Mouse (Mus musculus): ENCODE data around the gene 1700020A23Rik.

The 1700020A23Rik gene

GRCm38 (mm10) chr2:130411558-130412495 is 6.8 kb downstream of the 1700020A23Rik start:
- no peak for DNase-seq (ENCODE audit: low read depth, low spot score)

- no peak for DNase-seq (ENCODE audit: low read depth, low spot score)
Observed at GRCm38 (mm10) chr2:130412775-130413174, 7.7 kb downstream of the 1700020A23Rik start.

GRCm38 (mm10) chr2:130414094-130414856 is 9.2 kb downstream of the 1700020A23Rik start:
- no peak for DNase-seq (ENCODE audit: low read depth, low spot score)

GRCm38 (mm10) chr2:130421781-130422620 is 16.9 kb downstream of the 1700020A23Rik start:
- DNase-seq (ENCODE audit: low read depth, low spot score): no peak

- peak; percentile 54 for DNase-seq (ENCODE audit: low read depth, low spot score)
Observed at GRCm38 (mm10) chr2:130423397-130424125, 18.5 kb downstream of the 1700020A23Rik start.

- DNase-seq (ENCODE audit: low read depth, low spot score): peak; percentile 87
Observed at GRCm38 (mm10) chr2:130424126-130424853, 19.2 kb downstream of the 1700020A23Rik start, which contains the start of the genes Vps16 and Pced1a. Gene Vps16 (plus strand): TSS chr2:130424339. Gene Pced1a (minus strand): TSS chr2:130424701.

- no peak for DNase-seq (ENCODE audit: low read depth, low spot score)
Observed at GRCm38 (mm10) chr2:130425112-130425511, 20.1 kb downstream of the 1700020A23Rik start.

GRCm38 (mm10) chr2:130429851-130430250 is 24.8 kb downstream of the 1700020A23Rik start:
- no peak for DNase-seq (ENCODE audit: low read depth, low spot score)

- no peak for DNase-seq (ENCODE audit: low read depth, low spot score)
Observed at GRCm38 (mm10) chr2:130430484-130430883, 25.4 kb downstream of the 1700020A23Rik start.

GRCm38 (mm10) chr2:130432157-130432556 is 27.1 kb downstream of the 1700020A23Rik start:
- no peak for DNase-seq (ENCODE audit: low read depth, low spot score)

GRCm38 (mm10) chr2:130433152-130433551 is 28.1 kb downstream of the 1700020A23Rik start:
- DNase-seq (ENCODE audit: low read depth, low spot score): no peak

GRCm38 (mm10) chr2:130436769-130437168 is 31.7 kb downstream of the 1700020A23Rik start:
- no peak for DNase-seq (ENCODE audit: low read depth, low spot score)

GRCm38 (mm10) chr2:130438861-130439260 is 33.8 kb downstream of the 1700020A23Rik start:
- DNase-seq (ENCODE audit: low read depth, low spot score): no peak

GRCm38 (mm10) chr2:130439840-130440480 is 34.9 kb downstream of the 1700020A23Rik start:
- no peak for DNase-seq (ENCODE audit: low read depth, low spot score)

GRCm38 (mm10) chr2:130442162-130442561 is 37.1 kb downstream of the 1700020A23Rik start:
- DNase-seq (ENCODE audit: low read depth, low spot score): no peak

- DNase-seq (ENCODE audit: low read depth, low spot score): no peak
Observed at GRCm38 (mm10) chr2:130448449-130448848, 43.4 kb downstream of the 1700020A23Rik start.

- no peak for DNase-seq (ENCODE audit: low read depth, low spot score)
Observed at GRCm38 (mm10) chr2:130449021-130449793, 44.1 kb downstream of the 1700020A23Rik start.

GRCm38 (mm10) chr2:130449794-130450433 is 44.9 kb downstream of the 1700020A23Rik start, which contains the start of gene Ptpra:
Gene Ptpra (plus strand): TSS chr2:130450278.
- DNase-seq (ENCODE audit: low read depth, low spot score): peak; percentile 83

Measured in brain, embryonic 18.5 days (tissue).